Mouse (Mus musculus): ENCODE data around the gene Slc7a14.

Slc7a14 gene

DNA sequence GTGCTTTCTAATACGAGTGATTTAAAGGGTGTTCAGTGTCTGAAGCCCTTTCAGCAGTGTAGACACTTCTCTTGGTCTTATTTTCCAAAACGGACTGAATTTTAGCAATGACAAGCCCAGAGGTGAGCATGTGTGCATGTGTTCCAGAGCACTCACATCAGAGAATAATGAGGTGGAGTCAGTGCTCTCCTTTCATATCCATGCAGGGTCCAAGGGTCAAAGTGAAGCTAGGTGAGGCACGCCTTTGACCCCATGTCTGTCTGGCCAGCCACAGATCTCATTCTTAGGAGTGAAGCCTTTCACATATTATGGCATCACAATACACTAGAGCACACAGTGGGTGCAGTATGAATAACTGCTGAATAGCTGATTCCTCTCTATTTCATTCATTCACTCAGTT lies 105.0 kb downstream of the Slc7a14 start:
- DNase-seq = no peak

GRCm38 (mm10) chr3:31203947-31204346 lies 106.2 kb downstream of the Slc7a14 start:
- DNase-seq = no peak

- no peak for DNase-seq
These were observed 110.9 kb downstream of the Slc7a14 start for GRCm38 (mm10) chr3:31199162-31199877.

GRCm38 (mm10) chr3:31191402-31191801 lies 118.8 kb downstream of the Slc7a14 start:
- DNase-seq = no peak

DNA sequence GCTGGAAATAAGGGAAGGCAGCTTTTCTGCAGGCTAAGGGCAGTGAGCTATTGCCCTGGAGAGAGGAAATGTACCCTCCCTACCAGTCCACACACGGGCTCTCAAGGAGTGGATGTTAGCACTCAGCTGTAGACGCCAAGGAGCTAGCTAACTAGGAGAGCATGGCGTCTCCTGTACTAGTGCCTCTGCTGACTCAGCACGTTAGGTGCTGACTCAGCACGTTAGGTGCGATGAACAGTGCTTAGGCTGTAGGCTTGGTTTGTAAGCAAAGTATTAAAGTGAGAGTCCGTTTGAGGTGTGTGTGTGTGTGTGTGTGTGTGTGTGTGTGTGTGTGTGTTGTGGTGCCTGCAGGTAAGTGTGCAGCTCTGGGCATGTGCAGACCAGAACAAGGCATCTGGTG lies 119.8 kb downstream of the Slc7a14 start:
- no peak for DNase-seq

DNA sequence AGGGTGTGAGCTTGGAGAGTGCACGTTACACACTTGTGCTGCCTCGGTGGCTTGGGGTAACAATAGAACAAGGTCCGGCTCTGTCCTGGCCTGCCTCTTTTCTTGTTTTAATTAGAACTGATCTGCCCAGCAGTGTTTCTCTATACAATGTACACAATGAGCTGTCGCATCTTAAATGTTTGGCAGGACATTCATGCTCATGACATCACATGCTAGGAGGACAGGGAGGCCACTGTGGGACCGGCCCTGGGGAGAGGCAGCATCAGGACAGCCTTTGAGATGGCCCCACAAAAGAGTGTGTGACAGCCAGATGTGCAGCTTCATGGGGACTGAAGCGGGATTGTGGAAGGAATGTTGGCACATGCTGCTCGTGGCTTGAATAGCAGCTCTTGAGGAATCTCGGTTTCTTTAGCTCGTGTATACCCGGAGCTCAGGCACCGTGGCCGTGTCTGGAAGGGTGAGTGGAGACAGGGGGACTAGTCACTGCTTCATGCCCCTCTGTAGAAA lies 143.8 kb downstream of the Slc7a14 start:
- no peak for DNase-seq

DNA sequence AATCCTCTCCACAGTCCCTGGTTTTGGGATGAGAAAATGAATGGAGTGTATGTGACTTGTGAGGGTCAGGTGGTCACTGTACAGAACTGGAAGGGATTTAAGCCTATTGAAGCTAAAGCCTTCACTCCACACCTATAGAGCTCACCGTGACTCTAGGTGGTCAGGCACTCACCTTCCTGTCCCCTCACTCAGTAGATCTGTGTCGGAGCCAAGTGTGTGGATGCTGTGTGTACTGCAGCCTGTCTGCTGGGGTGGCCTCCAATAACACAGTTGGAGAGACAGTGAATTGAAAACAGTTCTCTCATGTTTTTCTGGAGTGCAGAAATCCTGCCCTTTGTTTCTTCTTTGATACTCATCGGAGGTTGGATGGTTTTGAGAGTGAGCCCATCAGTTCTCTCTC lies 144.4 kb downstream of the Slc7a14 start:
- no peak for DNase-seq

GRCm38 (mm10) chr3:31162860-31163259 lies 147.3 kb downstream of the Slc7a14 start:
- no peak for DNase-seq

- no peak for DNase-seq
These were observed 148.8 kb downstream of the Slc7a14 start for GRCm38 (mm10) chr3:31161336-31161735.

DNA sequence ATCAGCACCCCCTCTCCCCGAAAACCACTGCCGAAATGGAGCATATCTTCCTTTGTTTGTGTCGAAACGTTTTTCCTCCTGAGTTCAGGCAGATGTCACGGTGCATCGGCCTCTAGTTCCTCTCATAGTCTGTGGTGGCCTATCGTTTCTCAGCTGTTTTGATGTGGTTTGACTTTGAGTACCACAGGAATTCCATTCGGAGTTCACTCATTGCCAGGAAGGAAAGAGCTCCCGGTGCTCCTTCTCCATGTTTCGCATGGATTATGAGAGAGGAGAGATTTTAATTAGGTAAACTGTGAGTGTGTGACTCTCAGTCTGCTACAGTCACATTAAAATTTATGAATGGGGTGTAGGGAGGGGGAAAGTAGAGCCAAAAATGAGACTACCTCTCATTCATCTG lies 150.1 kb downstream of the Slc7a14 start:
- DNase-seq = no peak

GRCm38 (mm10) chr3:31157776-31158175 lies 152.4 kb downstream of the Slc7a14 start:
- no peak for DNase-seq

- no peak for DNase-seq
These were observed 154.1 kb downstream of the Slc7a14 start for GRCm38 (mm10) chr3:31156126-31156525.
